Mouse (Mus musculus) G1E-ER4 (cell line): Measurements from ENCODE around the gene Olfr1016. TPM values are rescaled to one million over a fixed set of nuclear protein-coding genes. Genes with fewer than 3 reads are reported as not detected.

Source experiments
- GATA1 ChIP-seq: IDR thresholded peaks from one replicate; pipeline ENCODE4 v1.8.0; 2012; ENCODE audit warnings: low read length, inconsistent platforms
- polyA plus RNA-seq: library from polyadenylated mRNA; stranded (reverse); fragments of >175 nt; gene quantifications from 2 replicates; pipeline ENCODE4 v1.2.3, GENCODE M21; 2012

Gene Olfr1016
- not detected in 2 replicates for polyA plus RNA-seq

DNA sequence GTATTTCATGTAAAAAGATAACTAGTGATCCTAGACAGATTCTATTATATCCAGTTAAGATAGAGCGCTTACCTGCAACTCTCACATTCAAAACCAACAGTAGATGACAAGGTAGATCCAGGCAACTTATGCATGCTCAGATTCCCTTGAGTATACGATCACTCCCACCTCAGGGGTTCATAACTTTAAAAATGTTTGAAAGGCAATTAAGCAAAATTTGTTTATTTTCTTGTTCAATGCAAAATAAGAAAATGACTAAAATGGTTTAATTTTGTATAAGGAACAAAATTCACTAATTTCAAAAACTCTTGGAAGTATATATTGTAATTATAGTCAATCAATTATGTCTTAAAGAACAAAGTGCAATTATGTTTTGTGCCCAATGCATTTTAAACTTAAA lies at the start of gene Olfr1016:
Gene Olfr1016 (minus strand): TSS at position 101 of the 400 bp plus-strand sequence.
- no peak for TF ChIP-seq GATA1

DNA sequence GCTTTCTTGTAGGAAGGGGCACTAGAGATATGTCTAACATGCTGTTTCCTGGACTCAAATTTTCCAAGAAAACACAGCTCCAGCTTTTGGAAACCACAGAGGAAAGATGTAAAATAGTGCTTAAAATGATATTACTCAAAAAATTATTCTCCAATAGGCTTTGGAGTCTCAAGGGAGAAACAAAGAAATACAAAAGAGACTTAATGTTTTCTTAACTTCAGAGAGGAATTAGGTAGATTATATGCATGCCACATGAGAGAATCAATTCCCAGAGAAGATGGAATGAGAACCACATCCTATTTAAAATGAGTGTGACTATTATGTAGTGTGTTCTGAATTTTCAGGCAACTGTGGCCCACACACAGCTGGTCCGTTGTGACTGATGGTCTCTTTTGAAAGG lies 44.4 kb upstream of the Olfr1016 start, which contains the start of gene Olfr1020:
Gene Olfr1020 (plus strand): TSS at position 301 of the 400 bp plus-strand sequence.
- no peak for TF ChIP-seq GATA1

DNA sequence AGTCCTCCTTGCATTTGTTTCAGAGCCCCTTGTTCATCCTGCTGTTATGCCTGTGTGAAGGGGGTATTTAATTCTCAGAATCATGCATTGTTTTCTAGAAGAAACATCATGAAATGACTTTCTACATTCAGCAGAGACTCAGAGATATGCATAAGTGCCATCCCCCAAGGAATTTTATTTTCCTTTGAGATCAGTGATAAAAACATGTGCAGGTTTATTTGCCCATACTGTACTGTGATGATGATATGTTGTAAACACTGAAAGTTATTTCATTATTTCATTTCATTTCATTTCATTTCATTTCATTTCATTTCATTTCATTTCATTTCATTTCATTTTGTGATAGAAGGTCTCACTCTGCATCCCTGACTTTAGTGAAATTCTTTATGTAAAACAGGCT lies 43.0 kb upstream of the Olfr1016 start, which contains the start of gene Olfr1019:
Gene Olfr1019 (minus strand): TSS at position 101 of the 400 bp plus-strand sequence.
- no peak for TF ChIP-seq GATA1

DNA sequence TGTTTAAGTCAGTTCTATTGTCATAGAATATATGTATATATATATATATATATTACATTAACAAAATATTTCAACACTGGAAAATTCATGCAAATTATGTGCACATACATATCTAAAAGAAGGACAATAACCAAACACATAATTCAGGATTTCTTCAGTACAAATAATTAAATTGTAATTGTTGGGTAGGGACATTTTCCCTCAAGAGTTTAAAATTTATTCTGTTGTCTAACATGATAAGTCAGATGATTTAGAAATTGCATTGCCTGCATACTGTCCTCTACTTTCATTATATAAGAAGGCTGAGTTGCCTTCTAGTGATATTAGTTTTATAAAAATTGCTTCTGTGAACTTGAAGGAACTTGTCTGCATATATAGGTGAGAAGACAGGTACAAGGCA lies 15.8 kb upstream of the Olfr1016 start, which contains the start of gene Olfr1018:
Gene Olfr1018 (plus strand): TSS at position 301 of the 400 bp plus-strand sequence.
- TF ChIP-seq GATA1 = no peak

DNA sequence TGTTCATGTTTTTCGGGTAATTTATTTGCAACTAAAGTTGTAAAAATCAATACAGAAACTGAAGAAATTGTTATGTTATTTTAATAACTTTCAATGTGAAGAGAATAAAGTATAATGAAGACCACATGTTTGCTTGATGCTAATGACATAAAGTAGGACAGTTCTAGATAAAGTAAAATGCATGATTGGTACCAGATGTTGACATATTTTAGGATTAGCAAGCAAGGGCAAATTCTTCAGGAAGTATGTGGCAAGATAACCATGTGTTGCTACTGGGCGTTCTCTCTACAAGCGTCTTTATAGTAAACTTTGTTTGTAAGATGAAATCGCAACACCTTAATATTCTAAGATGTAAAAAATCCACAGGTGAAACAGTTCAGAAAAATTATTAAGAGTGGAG lies 2.2 kb upstream of the Olfr1016 start:
- TF ChIP-seq GATA1 = no peak

DNA sequence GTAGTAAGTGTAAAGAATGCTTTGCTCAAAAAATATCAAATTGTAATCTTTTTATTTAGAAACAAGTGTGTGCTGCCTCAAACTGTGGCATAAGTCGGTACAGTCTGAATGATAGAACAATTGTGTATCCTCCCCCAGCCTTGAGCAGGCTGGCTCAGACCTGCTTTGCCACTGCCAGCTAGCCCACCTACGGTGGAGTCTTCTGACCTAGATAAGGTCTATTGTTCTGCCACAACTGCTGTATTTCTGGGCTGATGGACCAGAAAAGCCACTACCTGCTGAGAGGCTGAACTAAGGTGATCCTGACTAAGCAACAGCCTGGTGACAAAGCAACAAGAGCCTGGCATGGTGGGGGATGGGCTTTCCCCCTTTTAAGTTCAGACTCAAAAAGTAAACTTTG lies 10.0 kb downstream of the Olfr1016 start:
- TF ChIP-seq GATA1 = no peak

DNA sequence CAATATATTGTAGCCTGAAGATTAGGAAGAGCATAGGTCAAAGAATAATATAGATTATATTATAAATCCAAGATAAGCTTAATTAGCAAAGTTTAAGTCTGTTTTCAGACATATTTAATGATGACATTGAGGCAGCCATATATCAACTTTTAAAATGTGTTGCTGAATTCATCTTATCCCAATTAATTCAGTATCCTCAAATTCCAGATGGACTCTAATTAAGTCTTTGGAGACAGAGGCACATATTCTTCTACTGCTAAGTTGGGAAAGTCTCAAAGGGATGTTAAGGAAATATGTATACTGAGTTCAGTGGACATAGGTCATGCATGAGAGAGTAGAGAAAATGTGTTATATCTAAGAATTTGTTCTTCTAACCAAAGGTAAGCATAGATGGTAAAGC lies 20.6 kb downstream of the Olfr1016 start, which contains the start of gene Olfr1015:
Gene Olfr1015 (plus strand): TSS at position 301 of the 400 bp plus-strand sequence.
- TF ChIP-seq GATA1 = no peak

DNA sequence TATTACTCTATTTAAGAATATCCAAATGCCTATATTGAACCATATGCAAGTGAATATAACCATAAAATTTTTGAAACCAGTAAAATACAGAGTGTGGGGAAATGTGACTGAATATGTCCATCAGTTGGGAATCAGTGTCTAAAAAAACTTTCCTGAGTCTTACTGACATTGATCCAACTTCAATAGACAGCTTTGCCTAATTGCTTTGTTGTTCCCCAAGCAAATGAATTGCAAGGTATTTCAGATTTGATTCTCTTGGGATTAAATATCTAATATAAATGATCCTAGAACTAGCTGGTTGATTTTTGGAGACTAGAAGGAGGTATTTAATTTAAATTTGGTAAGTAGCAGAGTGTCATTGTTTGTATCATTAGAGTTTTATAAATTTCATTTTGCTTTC lies 29.9 kb downstream of the Olfr1016 start, which contains the start of gene Olfr1014:
Gene Olfr1014 (plus strand): TSS at position 301 of the 400 bp plus-strand sequence.
- no peak for TF ChIP-seq GATA1

DNA sequence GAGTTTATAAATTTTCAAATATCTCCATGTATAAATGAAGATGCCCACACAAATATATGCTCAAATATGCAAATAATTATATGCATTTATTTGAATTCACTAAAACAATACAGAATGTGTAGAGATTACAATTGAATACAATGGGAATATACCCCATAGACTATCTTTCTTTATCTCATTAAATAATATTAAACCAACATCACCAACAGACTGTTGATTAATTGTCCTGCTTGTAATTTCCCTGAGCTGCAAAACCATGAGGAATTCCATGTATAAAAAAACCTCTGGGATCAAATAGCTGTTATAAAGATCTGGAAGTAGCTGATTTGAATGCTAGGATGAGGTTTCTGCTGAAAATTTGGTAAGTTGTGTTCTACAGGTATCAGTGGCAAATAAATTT lies 35.5 kb downstream of the Olfr1016 start, which contains the start of gene Olfr1013:
Gene Olfr1013 (plus strand): TSS at position 301 of the 400 bp plus-strand sequence.
- TF ChIP-seq GATA1 = no peak

DNA sequence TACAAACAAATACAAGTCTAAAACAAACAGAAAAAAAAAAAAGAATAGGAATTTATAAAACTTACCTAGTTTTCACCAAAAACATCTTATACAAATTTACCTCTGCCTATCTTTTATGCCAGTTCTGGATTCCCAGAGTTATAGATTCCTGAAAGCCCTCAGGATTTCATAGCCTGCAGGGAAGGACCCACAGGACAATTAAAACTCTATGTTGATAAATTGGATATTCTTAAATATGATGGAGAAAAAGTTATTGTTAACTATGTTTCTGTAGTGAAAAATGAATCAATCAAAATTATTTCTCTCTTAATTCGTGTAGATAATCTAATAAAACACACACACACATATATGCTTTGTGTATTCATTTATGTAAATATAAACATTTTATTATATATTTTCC lies 39.7 kb downstream of the Olfr1016 start, which contains the start of gene Olfr1012:
Gene Olfr1012 (minus strand): TSS at position 101 of the 400 bp plus-strand sequence.
- TF ChIP-seq GATA1 = no peak

DNA sequence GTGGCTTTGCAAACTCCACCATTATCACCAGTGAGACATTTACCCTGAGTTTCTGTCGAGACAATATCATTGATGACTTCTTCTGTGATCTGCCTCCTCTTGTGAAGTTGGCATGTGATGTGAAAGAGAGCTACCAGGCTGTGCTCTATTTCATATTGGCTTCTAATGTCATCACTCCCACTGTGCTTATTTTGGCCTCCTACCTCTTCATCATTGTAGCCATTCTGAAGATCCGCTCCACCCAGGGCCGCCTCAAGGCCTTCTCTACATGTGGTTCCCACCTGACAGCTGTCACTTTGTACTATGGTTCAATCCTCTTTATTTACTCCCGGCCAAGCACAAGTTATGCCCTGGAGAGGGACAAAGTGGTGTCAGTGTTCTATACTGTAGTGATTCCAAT lies 48.5 kb downstream of the Olfr1016 start:
- no peak for TF ChIP-seq GATA1

Other genes starting within 250 kb of the Olfr1016 start
- not detected in 2 replicates for gene Olfr996, start 223.3 kb downstream of the Olfr1016 start, polyA plus RNA-seq
- not detected in 2 replicates for gene Olfr998, start 213.6 kb downstream of the Olfr1016 start, polyA plus RNA-seq
- gene Olfr1000, start 190.6 kb downstream of the Olfr1016 start, polyA plus RNA-seq = not detected in 2 replicates
- not detected in 2 replicates for gene Olfr1002, start 151.8 kb downstream of the Olfr1016 start, polyA plus RNA-seq
- gene Olfr154, start 138.1 kb downstream of the Olfr1016 start, polyA plus RNA-seq = not detected in 2 replicates
- gene Olfr1006, start 123.8 kb downstream of the Olfr1016 start, polyA plus RNA-seq = not detected in 2 replicates
- not detected in 2 replicates for gene Olfr1008, start 113.1 kb downstream of the Olfr1016 start, polyA plus RNA-seq
- not detected in 2 replicates for gene Olfr1009, start 87.1 kb downstream of the Olfr1016 start, polyA plus RNA-seq
- not detected in 2 replicates for gene Olfr1012, start 39.8 kb downstream of the Olfr1016 start, polyA plus RNA-seq
- gene Olfr1013, start 35.4 kb downstream of the Olfr1016 start, polyA plus RNA-seq = not detected in 2 replicates
- gene Olfr1014, start 29.8 kb downstream of the Olfr1016 start, polyA plus RNA-seq = not detected in 2 replicates
- gene Olfr1015, start 20.5 kb downstream of the Olfr1016 start, polyA plus RNA-seq = not detected in 2 replicates
- gene Olfr1018, start 15.9 kb upstream of the Olfr1016 start, polyA plus RNA-seq = not detected in 2 replicates
- not detected in 2 replicates for gene Olfr1019, start 42.9 kb upstream of the Olfr1016 start, polyA plus RNA-seq
- not detected in 2 replicates for gene Olfr1020, start 44.5 kb upstream of the Olfr1016 start, polyA plus RNA-seq
- not detected in 2 replicates for gene Olfr1022, start 66.0 kb upstream of the Olfr1016 start, polyA plus RNA-seq
- gene Olfr1023, start 83.1 kb upstream of the Olfr1016 start, polyA plus RNA-seq = not detected in 2 replicates
- not detected in 2 replicates for gene Olfr1024, start 102.5 kb upstream of the Olfr1016 start, polyA plus RNA-seq
- not detected in 2 replicates for gene Olfr1025-ps1, start 112.6 kb upstream of the Olfr1016 start, polyA plus RNA-seq
- gene Olfr1026, start 119.0 kb upstream of the Olfr1016 start, polyA plus RNA-seq = not detected in 2 replicates
- not detected in 2 replicates for gene Olfr1028, start 147.9 kb upstream of the Olfr1016 start, polyA plus RNA-seq
- gene Olfr1029, start 171.4 kb upstream of the Olfr1016 start, polyA plus RNA-seq = not detected in 2 replicates
- not detected in 2 replicates for gene Olfr1030, start 176.7 kb upstream of the Olfr1016 start, polyA plus RNA-seq
- gene Olfr1031, start 187.8 kb upstream of the Olfr1016 start, polyA plus RNA-seq = not detected in 2 replicates
- gene Olfr1032, start 203.0 kb upstream of the Olfr1016 start, polyA plus RNA-seq = not detected in 2 replicates
- not detected in 2 replicates for gene Olfr1033, start 218.1 kb upstream of the Olfr1016 start, polyA plus RNA-seq
- not detected in 2 replicates for gene Olfr1034, start 243.3 kb upstream of the Olfr1016 start, polyA plus RNA-seq